Mouse (Mus musculus) cerebellum, adult 2 months (tissue): ENCODE results near the gene Fosl2. TPM values are rescaled to one million over a fixed set of nuclear protein-coding genes. Genes with fewer than 3 reads are reported as not detected.

Experiments used
- DNase-seq, 2 experiments: peaks; one replicate each; pipeline ENCODE4 v3.0.0; 2021
- H3K27ac ChIP-seq: fragments of 200-500 bp; 2 replicates; pipeline ENCODE4 v1.5.1; 2012; ENCODE audit warnings: low read length, control low read depth, inconsistent platforms; ENCODE audit not compliant: insufficient read depth
- H3K27me3 ChIP-seq: fragments of 200-500 bp; 2 replicates; pipeline ENCODE4 v1.6.1; 2012; ENCODE audit warnings: inconsistent platforms, mild to moderate bottlenecking, low read length, moderate library complexity; ENCODE audit not compliant: control insufficient read depth, insufficient read depth
- H3K4me1 ChIP-seq: fragments of 200-500 bp; 2 replicates; pipeline ENCODE4 v1.6.1; 2011; ENCODE audit warnings: low read length; ENCODE audit not compliant: control insufficient read depth, insufficient read depth
- H3K4me3 ChIP-seq: fragments of 200-500 bp; replicated peaks from 2 replicates; pipeline ENCODE3; 2011; ENCODE audit warnings: mild to moderate bottlenecking, low read depth, low read length, control low read depth; ENCODE audit not compliant: insufficient read depth
- CTCF ChIP-seq: fragments of 200-500 bp; IDR thresholded peaks from 2 replicates; pipeline ENCODE4 v1.5.1; 2011; ENCODE audit warnings: low read depth, mild to moderate bottlenecking, control low read depth, low read length, moderate library complexity, borderline replicate concordance; ENCODE audit not compliant: insufficient read depth
- POLR2A ChIP-seq: fragments of 200-500 bp; IDR thresholded peaks from 2 replicates; pipeline ENCODE4 v1.6.1; 2011; ENCODE audit warnings: low read length, control low read depth, borderline replicate concordance; ENCODE audit not compliant: insufficient read depth
- WGBS: fragments of 180-500 bp; shearing (Covaris S2); methylation state at CpG from one replicate; pipeline ENCODE4 v1.1.7; 2018; 5-methylcytosine and 5-hydroxymethylcytosine counted together
- polyA plus RNA-seq: library from polyadenylated mRNA; depleted of rRNA; stranded (reverse); fragments of >200 nt; gene quantifications from 2 replicates; pipeline ENCODE4 v1.2.3, GENCODE M21; 2012

Fosl2 gene
- polyA plus RNA-seq, 1 experiment: 3.5 TPM

GRCm38 (mm10) chr5:32104119-32104990 is 31.2 kb upstream of the Fosl2 start:
- Histone ChIP-seq H3K27ac (no peak overlapping the region; the same call in 1 of the 2 replicates), H3K27me3 (no peaks in the 10 kb centered on the region), H3K4me3 (no peak overlapping the region), H3K4me1 (peaks cover 42% of the 10 kb centered on the region)
- TF ChIP-seq CTCF: no peak
- no peak for TF ChIP-seq POLR2A
- 53% methylated on average over 12 of the region's 12 CpGs for WGBS
- DNase-seq: peak; percentile 70 to 81

- no peak for DNase-seq
- Histone ChIP-seq H3K4me1 (peaks cover 41% of the 10 kb centered on the region), H3K27ac (no peak overlapping the region), H3K4me3 (no peak overlapping the region), H3K27me3 (no peaks in the 10 kb centered on the region)
- TF ChIP-seq CTCF (no peak), POLR2A (no peak)
- WGBS: 76% methylated on average over 5 of the region's 5 CpGs
Observed at GRCm38 (mm10) chr5:32106473-32107140, 29.0 kb upstream of the Fosl2 start.

GRCm38 (mm10) chr5:32110651-32111050 is 24.9 kb upstream of the Fosl2 start:
- 94% methylated on average over 4 of the region's 4 CpGs for WGBS
- TF ChIP-seq POLR2A (no peak), CTCF (no peak)
- Histone ChIP-seq H3K4me3 (no peak overlapping the region), H3K27ac (no peak overlapping the region), H3K27me3 (no peaks in the 10 kb centered on the region), H3K4me1 (peaks cover 6% of the 10 kb centered on the region; the same call in 1 of the 2 replicates)
- no peak for DNase-seq

- no peak overlapping the region for H3K27ac ChIP-seq
- DNase-seq: no peak
- H3K4me3 ChIP-seq: no peak overlapping the region
- no peaks in the 10 kb centered on the region for H3K4me1 ChIP-seq
- no peaks in the 10 kb centered on the region for H3K27me3 ChIP-seq
- no peak for TF ChIP-seq CTCF
- TF ChIP-seq POLR2A: no peak
- WGBS: 83% methylated on average over 7 of the region's 7 CpGs
Observed at GRCm38 (mm10) chr5:32112206-32112916, 23.2 kb upstream of the Fosl2 start.

- no peak overlapping the region for H3K27ac ChIP-seq
- TF ChIP-seq CTCF: no peak
- TF ChIP-seq POLR2A: no peak
- WGBS: 68% methylated on average over 11 of the region's 11 CpGs
Observed at GRCm38 (mm10) chr5:32120901-32121376, 14.7 kb upstream of the Fosl2 start.

GRCm38 (mm10) chr5:32121936-32122335 is 13.7 kb upstream of the Fosl2 start:
- Histone ChIP-seq H3K4me1 (no peaks in the 10 kb centered on the region; the same call in none of the 2 replicates), H3K27me3 (no peaks in the 10 kb centered on the region; the same call in 1 of the 2 replicates), H3K4me3 (no peak overlapping the region), H3K27ac (no peak overlapping the region)
- TF ChIP-seq POLR2A: no peak
- no peak for TF ChIP-seq CTCF
- WGBS: 94% methylated on average over 6 of the region's 6 CpGs
- no peak for DNase-seq

More at GRCm38 (mm10) chr5:32120901-32121376, 14.7 kb upstream of the Fosl2 start:
- Histone ChIP-seq H3K4me3 (no peak overlapping the region), H3K27me3 (no peaks in the 10 kb centered on the region; the same call in 1 of the 2 replicates), H3K4me1 (no peaks in the 10 kb centered on the region; the same call in none of the 2 replicates)
- no peak for DNase-seq

GRCm38 (mm10) chr5:32122363-32122762 is 13.2 kb upstream of the Fosl2 start:
- TF ChIP-seq POLR2A (no peak), CTCF (no peak)

More at GRCm38 (mm10) chr5:32122363-32122762, 13.2 kb upstream of the Fosl2 start:
- peaks cover 3% of the 10 kb centered on the region for H3K4me1 ChIP-seq
- no peaks in the 10 kb centered on the region; the same call in 1 of the 2 replicates for H3K27me3 ChIP-seq
- DNase-seq: no peak
- 46% methylated on average over 5 of the region's 5 CpGs for WGBS
- no peak overlapping the region for H3K27ac ChIP-seq
- no peak overlapping the region for H3K4me3 ChIP-seq
